Mouse (Mus musculus): Measurements from ENCODE around the gene Naa60. TPM values are rescaled to one million over a fixed set of nuclear protein-coding genes. Genes with fewer than 3 reads are reported as not detected.

Gene Naa60
- total RNA-seq, 2 experiments from 2014 or later = 63.9 to 94.4 TPM

Small RNA genes lying within 50 kb of the gene (microRNA-seq; reads per million reads assigned to microRNA genes)
- gene Gm23493 (ENCODE audit: borderline number of aligned reads in 2 of 2) = 0 reads per million in 2 experiments

Other genes starting within 250 kb of the Naa60 start
- not detected for gene Mefv, start 154.3 kb upstream of the Naa60 start, total RNA-seq (2021)
- 10 to 100 TPM; 21.6 to 23.0 TPM for gene Zfp263, start 128.3 kb upstream of the Naa60 start, total RNA-seq (2021)
- gene Olfr15, start 41.5 kb upstream of the Naa60 start, total RNA-seq (2021) = not detected
- gene Zfp174, start 25.1 kb upstream of the Naa60 start, total RNA-seq (2021) = 10 to 100 TPM in 1 of 2 experiments, 1 to 10 TPM in 1; 2.0 to 15.0 TPM
- gene Zfp597, start 12.2 kb downstream of the Naa60 start, total RNA-seq (2021) = 10 to 100 TPM; 15.1 to 25.1 TPM
- gene Gm20695, start 12.3 kb downstream of the Naa60 start, total RNA-seq (2021) = 1 to 10 TPM; 1.1 to 1.4 TPM
- gene 1700037C18Rik, start 36.3 kb downstream of the Naa60 start, total RNA-seq (2021) = 1 to 10 TPM; 3.7 to 3.8 TPM
- gene Cluap1, start 36.4 kb downstream of the Naa60 start, total RNA-seq (2021) = 10 to 100 TPM; 12.0 to 16.4 TPM
- gene Nlrc3, start 104.3 kb downstream of the Naa60 start, total RNA-seq (2021) = 1 to 10 TPM; 2.4 to 2.6 TPM
- 10 to 100 TPM; 21.7 to 36.3 TPM for gene Slx4, start 131.4 kb downstream of the Naa60 start, total RNA-seq (2021)
- 1 to 10 TPM in 1 of 2 experiments, not detected in 1; 1.5 TPM for gene Dnase1, start 164.6 kb downstream of the Naa60 start, total RNA-seq (2021)
- 100 to 1,000 TPM; 197 to 233 TPM for gene Trap1, start 205.5 kb downstream of the Naa60 start, total RNA-seq (2021)

Measured in adrenal gland, adult 18-20 months (tissue).